Mouse (Mus musculus) hindbrain, embryonic 12.5 days (tissue): ENCODE data around the gene Gas2l2. TPM values are rescaled to one million over a fixed set of nuclear protein-coding genes. Genes with fewer than 3 reads are reported as not detected.
A peak's percentile ranks its signal among the peaks of the same experiment; 100 is the strongest.

ENCODE experiments used
- ATAC-seq: fragments of 200-750 bp; cut with Nextera tagmentation; 2 replicates; pipeline ENCODE4 v1.8.0; 2017; ENCODE audit warnings: moderate TSS enrichment; ENCODE audit not compliant: low FRiP score
- H3K27ac ChIP-seq: fragments of 300-500 bp; sonication (generic); 2 replicates; pipeline ENCODE4 v1.5.1; 2016; ENCODE audit warnings: mild to moderate bottlenecking
- H3K27me3 ChIP-seq: fragments of 300-500 bp; sonication (generic); 2 replicates; pipeline ENCODE4 v1.6.1; 2016; ENCODE audit warnings: mild to moderate bottlenecking
- H3K36me3 ChIP-seq: fragments of 300-500 bp; sonication (generic); 2 replicates; pipeline ENCODE4 v1.6.1; 2016; ENCODE audit warnings: mild to moderate bottlenecking
- H3K4me1 ChIP-seq: fragments of 300-500 bp; sonication (generic); 2 replicates; pipeline ENCODE4 v1.6.1; 2016
- H3K4me2 ChIP-seq: fragments of 300-500 bp; sonication (generic); replicated peaks from 2 replicates; pipeline ENCODE4 v1.6.1; 2016; ENCODE audit warnings: mild to moderate bottlenecking
- H3K4me3 ChIP-seq: fragments of 300-500 bp; sonication (generic); 2 replicates; pipeline ENCODE4 v1.5.1; 2016; ENCODE audit warnings: mild to moderate bottlenecking
- H3K9ac ChIP-seq: fragments of 300-500 bp; sonication (generic); 2 replicates; pipeline ENCODE4 v1.6.1; 2016; ENCODE audit warnings: mild to moderate bottlenecking, moderate library complexity
- H3K9me3 ChIP-seq: fragments of 300-500 bp; sonication (generic); replicated peaks from 2 replicates; pipeline ENCODE4 v1.6.1; 2016; ENCODE audit warnings: mild to moderate bottlenecking
- WGBS: fragments of 180-500 bp; shearing (Covaris S2); methylation state at CpG from one replicate; pipeline ENCODE4 v1.1.7; 2016; 5-methylcytosine and 5-hydroxymethylcytosine counted together
- polyA plus RNA-seq: library from polyadenylated mRNA; unstranded; fragments of >200 nt; fragmentation: Nextera tagmentation; extraction: Ambion mirVana; gene quantifications from 2 replicates; pipeline ENCODE4 v1.2.1, GENCODE M21; 2016

Gene Gas2l2
- polyA plus RNA-seq, 1 experiment from 2014 or later: 0.59 TPM

DNA sequence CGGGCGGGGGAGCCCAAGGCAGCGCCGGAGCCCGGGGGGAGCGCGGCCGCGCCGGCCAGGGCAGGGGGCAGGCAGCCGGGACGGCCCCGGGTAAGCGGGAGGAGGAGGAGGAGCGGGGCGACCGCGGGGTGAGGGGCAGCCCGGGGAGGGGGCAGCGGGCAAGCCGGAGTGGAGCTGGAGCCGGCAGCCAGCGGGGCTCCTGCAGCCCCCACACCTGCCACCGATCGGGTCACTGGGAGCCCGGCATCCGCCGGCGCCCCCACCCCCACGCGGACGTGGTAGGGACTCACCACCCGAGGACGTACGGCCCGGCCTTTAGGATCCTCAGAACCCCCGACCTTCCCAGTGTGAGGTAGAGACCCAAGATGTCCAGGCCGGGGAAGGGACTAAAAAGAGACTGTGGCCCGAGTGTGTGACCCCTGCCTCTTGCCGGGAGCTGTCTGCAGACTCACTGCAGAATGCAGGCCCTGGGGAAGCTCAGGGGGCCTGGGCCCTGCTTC, 19.4 kb downstream of the Gas2l2 start:
- 1% methylated on average over 25 of the region's 40 CpGs for WGBS
- Histone ChIP-seq H3K36me3 (no peaks in the 10 kb centered on the region), H3K9ac (peak overlapping the region; percentile 96), H3K4me2 (peak overlapping the region; percentile 68), H3K4me1 (peaks cover 16% of the 10 kb centered on the region), H3K27me3 (0 out of 2 replicates have a peak, but pooled peaks cover 6% of the 10 kb centered on the region), H3K4me3 (peak overlapping the region; percentile 92), H3K9me3 (no peaks in the 10 kb centered on the region), H3K27ac (peak overlapping the region; percentile 71)
- peak; percentile 27 for ATAC-seq

DNA sequence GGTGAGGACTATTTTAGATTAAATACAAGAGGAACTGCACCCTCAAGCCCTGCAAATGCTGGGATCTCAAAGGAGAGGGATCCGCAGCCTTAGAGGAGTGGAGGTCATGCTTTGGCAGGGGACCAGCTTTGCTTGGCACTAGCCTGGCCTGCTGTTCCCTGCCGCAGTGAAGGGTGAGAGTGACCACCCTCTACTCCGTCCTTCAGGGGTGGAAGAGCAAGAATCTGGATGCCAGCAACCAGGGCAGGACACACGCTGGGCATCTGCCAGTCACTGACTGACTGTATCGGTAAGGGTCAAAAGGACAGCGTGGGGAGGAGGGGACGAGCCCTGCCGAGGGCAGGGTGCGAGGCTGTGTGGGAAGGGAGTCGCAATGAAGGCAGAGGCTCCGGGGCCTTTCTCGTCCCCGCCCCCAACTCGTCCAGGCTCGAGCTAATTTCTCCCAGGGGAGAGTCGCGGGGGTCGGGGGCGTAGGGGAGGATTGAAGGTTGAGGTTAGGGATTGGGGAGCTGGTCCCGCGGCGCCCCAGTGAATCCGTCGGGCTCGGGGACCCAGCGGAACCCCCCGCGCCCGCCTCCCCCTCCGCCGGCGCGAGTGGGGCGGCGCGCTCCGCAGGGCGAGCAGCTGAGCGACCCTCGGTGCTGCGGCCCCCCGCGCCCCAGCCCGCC, 20.0 kb downstream of the Gas2l2 start, which contains the start of gene Rasl10b:
Gene Rasl10b, plus strand, starts transcription at position 51 of the 668 bp plus-strand sequence.
- Histone ChIP-seq H3K36me3 (no peaks in the 10 kb centered on the region), H3K27ac (peak within 1 kb of the TSS; percentile 71), H3K4me2 (peak within 1 kb of the TSS; percentile 68), H3K9me3 (no peaks in the 10 kb centered on the region), H3K9ac (peak within 1 kb of the TSS; percentile 96), H3K27me3 (0 out of 2 replicates have a peak, but pooled peaks cover 6% of the 10 kb centered on the region), H3K4me3 (peak within 1 kb of the TSS; percentile 92), H3K4me1 (peaks cover 16% of the 10 kb centered on the region)
- ATAC-seq: peak; percentile 78
- WGBS: under 1% methylated on average over 22 of the region's 44 CpGs

DNA sequence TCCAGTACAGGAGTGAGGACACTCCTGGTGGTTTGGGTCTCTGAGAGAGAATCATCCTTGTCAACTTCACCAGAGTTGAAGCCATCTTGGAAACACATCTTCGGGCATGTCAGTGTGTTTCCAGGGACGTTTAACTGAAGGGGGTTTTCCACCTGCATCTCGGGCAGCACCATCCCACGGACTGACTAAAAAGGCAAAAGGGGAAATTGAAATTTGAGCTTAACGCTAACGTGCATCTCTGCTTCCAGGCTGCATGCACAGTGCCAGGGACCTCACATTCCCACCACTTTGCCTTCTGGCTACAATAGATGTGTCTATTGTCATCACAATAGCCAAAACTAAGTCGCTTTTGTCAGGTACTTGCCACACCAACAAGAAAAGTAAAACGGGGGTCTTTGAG, 21.0 kb downstream of the Gas2l2 start:
- WGBS: 35% methylated on average over 8 of the region's 8 CpGs
- Histone ChIP-seq H3K27ac (no peak overlapping the region), H3K9me3 (no peaks in the 10 kb centered on the region), H3K36me3 (peaks cover 9% of the 10 kb centered on the region), H3K4me1 (peaks cover 16% of the 10 kb centered on the region), H3K27me3 (0 out of 2 replicates have a peak, but pooled peaks cover 6% of the 10 kb centered on the region), H3K4me3 (no peak overlapping the region), H3K9ac (no peak overlapping the region), H3K4me2 (no peak overlapping the region)
- no peak for ATAC-seq

DNA sequence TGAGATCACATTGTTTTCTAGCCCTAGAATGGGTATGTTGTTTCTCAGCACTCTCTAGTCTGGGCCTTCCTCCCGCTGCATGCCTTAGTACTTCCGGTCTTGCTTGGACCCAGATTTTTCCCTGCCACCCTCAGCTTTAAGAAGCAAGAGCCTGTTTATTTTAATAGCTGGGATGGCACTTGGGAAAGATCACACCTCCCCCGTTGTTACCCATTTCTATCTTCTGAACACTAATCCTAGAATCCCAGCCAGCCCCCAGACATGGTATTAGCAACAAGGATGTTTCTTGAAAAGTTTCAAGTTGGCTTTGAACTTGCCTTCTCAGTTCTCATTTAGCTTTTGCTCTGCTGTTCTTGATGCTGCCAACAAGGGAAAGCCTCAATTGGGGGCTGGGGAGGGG, 22.9 kb downstream of the Gas2l2 start:
- Histone ChIP-seq H3K9ac (no peak overlapping the region), H3K4me3 (no peak overlapping the region), H3K27me3 (no peaks in the 10 kb centered on the region), H3K9me3 (no peaks in the 10 kb centered on the region), H3K36me3 (peaks cover 21% of the 10 kb centered on the region), H3K4me2 (no peak overlapping the region), H3K4me1 (peaks cover 16% of the 10 kb centered on the region), H3K27ac (no peak overlapping the region)
- no peak for ATAC-seq
- WGBS: 67% methylated on average over 3 of the region's 3 CpGs

DNA sequence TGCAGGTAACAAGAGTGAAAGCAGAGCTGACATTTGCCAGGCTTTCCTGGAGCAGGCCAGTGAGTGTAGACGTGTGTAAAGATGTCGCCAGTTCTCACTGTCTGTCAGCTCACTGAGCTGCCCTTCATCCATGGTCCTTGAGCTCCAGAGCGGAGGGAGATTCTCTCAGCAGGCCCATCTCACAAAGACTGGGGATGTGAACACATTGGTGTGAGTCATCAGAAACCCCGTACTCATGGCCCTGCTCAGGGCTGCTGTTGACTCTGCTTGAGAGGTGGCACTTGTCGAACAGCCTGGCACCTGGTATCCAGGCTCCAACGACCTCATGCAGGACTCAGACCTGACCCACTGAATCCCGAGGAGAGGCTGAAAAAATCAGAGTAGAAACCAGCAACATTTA, 25.5 kb downstream of the Gas2l2 start:
- Histone ChIP-seq H3K36me3 (peaks cover 35% of the 10 kb centered on the region), H3K4me2 (no peak overlapping the region), H3K4me1 (no peaks in the 10 kb centered on the region), H3K27me3 (no peaks in the 10 kb centered on the region), H3K9ac (no peak overlapping the region), H3K9me3 (no peaks in the 10 kb centered on the region), H3K4me3 (no peak overlapping the region), H3K27ac (no peak overlapping the region)
- no peak for ATAC-seq
- WGBS: 92% methylated on average over 7 of the region's 7 CpGs

DNA sequence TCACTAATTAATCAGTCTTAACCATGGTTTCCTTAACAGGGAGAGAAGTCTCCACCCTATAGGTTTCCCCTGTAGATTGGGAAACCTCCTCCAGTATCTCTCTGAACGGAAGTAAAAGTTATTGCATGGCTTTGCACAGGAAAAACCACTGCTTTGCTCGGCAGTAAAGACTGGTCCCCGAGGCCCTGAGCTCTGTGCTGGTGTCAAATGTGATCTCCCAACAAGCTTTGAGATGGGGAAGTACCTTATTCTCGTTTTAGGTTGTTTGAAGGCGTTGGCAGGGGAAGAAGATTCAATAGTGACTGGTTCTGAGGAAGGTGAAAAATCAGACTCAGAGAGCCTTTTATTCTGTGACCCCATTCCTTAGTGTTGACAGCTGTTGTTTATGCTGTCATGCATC, 30.5 kb downstream of the Gas2l2 start:
- Histone ChIP-seq H3K27ac (no peak overlapping the region), H3K27me3 (no peaks in the 10 kb centered on the region), H3K9me3 (no peaks in the 10 kb centered on the region), H3K9ac (no peak overlapping the region), H3K4me2 (no peak overlapping the region), H3K36me3 (peaks cover 58% of the 10 kb centered on the region), H3K4me1 (peaks cover 10% of the 10 kb centered on the region), H3K4me3 (no peak overlapping the region)
- ATAC-seq: no peak
- WGBS: 77% methylated on average over 5 of the region's 5 CpGs

DNA sequence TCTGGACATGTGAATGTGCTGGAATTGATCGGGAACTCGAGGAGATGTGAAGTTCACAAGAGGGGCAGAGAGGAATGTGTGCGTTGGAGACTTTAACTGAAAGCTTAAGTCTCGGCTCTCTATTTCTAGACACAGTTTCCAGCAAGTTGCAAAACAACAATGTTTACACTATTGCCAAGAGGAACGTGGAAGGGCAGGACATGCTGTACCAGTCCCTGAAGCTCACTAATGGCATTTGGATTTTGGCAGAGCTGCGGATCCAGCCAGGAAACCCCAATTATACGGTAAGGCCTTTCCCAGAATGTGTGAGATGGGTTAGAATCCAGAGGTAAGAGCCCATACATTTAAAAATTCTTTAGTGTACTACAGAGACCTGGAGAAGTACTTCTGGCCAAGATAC, 31.6 kb downstream of the Gas2l2 start:
- no peak overlapping the region for H3K4me3 ChIP-seq
- ATAC-seq: no peak
- H3K27me3 ChIP-seq: no peaks in the 10 kb centered on the region
- H3K36me3 ChIP-seq: peaks cover 54% of the 10 kb centered on the region
- H3K9ac ChIP-seq: no peak overlapping the region
- no peak overlapping the region for H3K27ac ChIP-seq
- H3K4me1 ChIP-seq: peaks cover 10% of the 10 kb centered on the region
- WGBS: 93% methylated on average over 7 of the region's 7 CpGs
- no peak overlapping the region for H3K4me2 ChIP-seq
- no peaks in the 10 kb centered on the region for H3K9me3 ChIP-seq

DNA sequence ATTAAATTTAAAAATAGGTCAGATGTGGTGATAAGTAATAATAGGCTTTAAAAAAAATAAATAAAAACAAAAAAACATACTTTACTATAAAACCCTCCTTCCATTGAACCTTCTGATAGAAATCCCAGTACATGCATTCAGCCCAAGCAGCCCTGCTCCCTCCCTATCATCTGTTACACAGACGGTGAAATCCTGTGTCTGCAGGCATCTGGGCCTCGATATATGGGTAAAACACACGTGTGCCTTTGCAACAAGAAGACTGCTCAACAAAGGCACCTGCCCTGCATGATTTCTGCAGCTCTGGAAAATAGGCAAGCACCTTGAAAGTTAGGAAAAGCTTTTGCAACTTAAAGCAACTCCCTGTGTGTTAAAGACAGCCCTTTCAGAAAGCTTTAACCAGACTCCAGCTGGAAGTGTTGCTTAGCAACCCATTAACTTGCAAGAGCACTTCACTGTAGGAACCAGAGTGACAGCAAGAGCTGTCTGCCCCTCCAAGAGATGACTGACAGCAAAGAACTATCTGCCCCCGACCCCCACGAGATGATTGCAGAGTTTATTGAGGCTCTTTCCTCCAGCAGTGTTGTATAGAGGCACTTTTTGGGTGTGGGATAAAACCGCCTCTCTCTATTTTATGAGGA, 34.3 kb downstream of the Gas2l2 start:
- ATAC-seq: no peak; the same call in 1 of the 2 replicates
- no peak overlapping the region for H3K4me3 ChIP-seq
- no peak overlapping the region for H3K4me2 ChIP-seq

DNA sequence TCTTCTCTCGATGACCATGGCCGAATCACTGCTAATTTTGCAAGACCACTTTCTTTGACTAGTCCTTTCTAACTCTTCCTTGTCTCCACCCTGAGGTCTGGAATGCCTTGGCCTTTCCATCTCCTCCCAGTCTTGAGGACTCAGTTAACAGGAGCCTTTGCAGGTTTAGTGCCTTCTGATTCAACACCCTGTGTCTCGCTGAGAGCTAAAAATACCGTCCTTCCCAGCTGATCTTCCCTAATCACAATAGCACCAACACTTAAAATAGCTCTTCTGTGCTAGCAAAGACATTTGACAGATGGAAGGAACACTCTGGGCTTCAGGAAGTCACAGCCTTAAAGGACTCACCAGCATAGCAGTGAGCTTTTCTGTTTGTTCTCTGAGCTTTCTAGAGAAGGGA, 36.2 kb downstream of the Gas2l2 start:
- peaks cover 48% of the 10 kb centered on the region for H3K36me3 ChIP-seq
- H3K27me3 ChIP-seq: no peaks in the 10 kb centered on the region
- H3K4me2 ChIP-seq: no peak overlapping the region
- ATAC-seq: no peak
- H3K9ac ChIP-seq: no peak overlapping the region
- peaks cover 10% of the 10 kb centered on the region for H3K4me1 ChIP-seq
- no peak overlapping the region for H3K27ac ChIP-seq
- H3K4me3 ChIP-seq: no peak overlapping the region
- WGBS: 93% methylated on average over 4 of the region's 4 CpGs
- no peaks in the 10 kb centered on the region for H3K9me3 ChIP-seq

More for the DNA sequence above, 34.3 kb downstream of the Gas2l2 start:
- Histone ChIP-seq H3K9ac (no peak overlapping the region), H3K27me3 (no peaks in the 10 kb centered on the region), H3K4me1 (peaks cover 10% of the 10 kb centered on the region), H3K9me3 (no peaks in the 10 kb centered on the region), H3K27ac (peak overlapping the region; percentile 55; the same call in 1 of the 2 replicates), H3K36me3 (peaks cover 59% of the 10 kb centered on the region)
- 18% methylated on average over 6 of the region's 6 CpGs for WGBS

DNA sequence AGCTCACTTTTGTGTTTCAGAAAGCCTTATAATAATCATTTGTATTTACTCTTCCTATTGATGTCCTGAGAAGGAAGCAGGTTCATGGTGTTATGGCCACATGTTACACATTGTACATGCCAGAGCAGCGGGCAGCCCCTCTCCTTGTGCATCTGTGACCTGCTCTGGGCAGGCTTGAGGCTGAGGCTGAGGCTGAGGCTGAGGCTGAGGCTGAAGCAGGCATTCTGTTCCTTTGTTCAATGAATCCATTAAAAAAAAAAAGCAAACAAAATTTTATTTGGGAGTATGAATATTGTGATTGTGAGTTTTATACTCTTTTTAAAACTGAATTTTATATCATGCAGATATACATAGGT, 45.7 kb downstream of the Gas2l2 start:
- H3K27ac ChIP-seq: no peak overlapping the region
- WGBS: 60% methylated on average over 1 of the region's 1 CpGs

DNA sequence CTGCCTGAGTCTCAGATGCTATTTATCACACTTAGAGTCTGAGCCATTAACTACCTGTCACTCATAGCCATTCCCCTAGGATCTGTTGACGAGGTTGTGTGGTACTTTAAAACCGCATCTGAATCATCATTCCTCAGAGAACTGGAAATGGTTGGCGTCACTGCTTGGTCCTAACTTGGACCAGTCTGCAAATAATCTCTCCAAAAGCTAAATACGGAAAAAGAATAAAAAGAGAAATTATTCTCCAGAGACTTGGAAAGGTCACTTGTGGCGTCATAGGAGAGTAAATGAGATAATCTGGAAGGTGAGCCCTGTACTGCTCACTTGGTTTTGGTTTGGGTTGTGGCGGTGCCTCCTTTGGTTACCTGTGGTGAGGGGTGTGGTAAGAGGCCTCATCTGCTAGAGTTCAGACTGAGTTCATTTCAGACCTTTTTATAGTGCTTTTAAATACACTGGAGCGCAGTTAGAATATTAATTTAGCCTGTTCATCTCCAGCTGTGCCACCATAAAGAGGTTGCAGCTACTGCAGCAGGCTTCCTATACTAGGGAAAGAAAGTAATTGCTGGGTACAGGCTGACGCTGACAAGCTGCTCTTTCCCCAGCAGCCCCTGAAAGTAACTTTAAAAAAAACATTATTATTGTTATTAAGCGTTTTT, 46.3 kb downstream of the Gas2l2 start:
- 0 out of 2 replicates have a peak overlapping the region, but pooled peaks have one; percentile 23 for H3K27ac ChIP-seq
- WGBS: 43% methylated on average over 9 of the region's 9 CpGs
- no peaks in the 10 kb centered on the region for H3K27me3 ChIP-seq
- peaks cover 2% of the 10 kb centered on the region; the same call in 1 of the 2 replicates for H3K36me3 ChIP-seq
- H3K9me3 ChIP-seq: no peaks in the 10 kb centered on the region
- no peak overlapping the region for H3K4me2 ChIP-seq
- H3K4me1 ChIP-seq: peaks cover 12% of the 10 kb centered on the region
- no peak overlapping the region for H3K4me3 ChIP-seq
- no peak overlapping the region for H3K9ac ChIP-seq
- ATAC-seq: no peak

More for the DNA sequence above, 45.7 kb downstream of the Gas2l2 start:
- Histone ChIP-seq H3K9ac (no peak overlapping the region), H3K27me3 (no peaks in the 10 kb centered on the region), H3K36me3 (no peaks in the 10 kb centered on the region), H3K4me2 (no peak overlapping the region), H3K4me3 (no peak overlapping the region), H3K9me3 (no peaks in the 10 kb centered on the region), H3K4me1 (peaks cover 12% of the 10 kb centered on the region)
- ATAC-seq: no peak

DNA sequence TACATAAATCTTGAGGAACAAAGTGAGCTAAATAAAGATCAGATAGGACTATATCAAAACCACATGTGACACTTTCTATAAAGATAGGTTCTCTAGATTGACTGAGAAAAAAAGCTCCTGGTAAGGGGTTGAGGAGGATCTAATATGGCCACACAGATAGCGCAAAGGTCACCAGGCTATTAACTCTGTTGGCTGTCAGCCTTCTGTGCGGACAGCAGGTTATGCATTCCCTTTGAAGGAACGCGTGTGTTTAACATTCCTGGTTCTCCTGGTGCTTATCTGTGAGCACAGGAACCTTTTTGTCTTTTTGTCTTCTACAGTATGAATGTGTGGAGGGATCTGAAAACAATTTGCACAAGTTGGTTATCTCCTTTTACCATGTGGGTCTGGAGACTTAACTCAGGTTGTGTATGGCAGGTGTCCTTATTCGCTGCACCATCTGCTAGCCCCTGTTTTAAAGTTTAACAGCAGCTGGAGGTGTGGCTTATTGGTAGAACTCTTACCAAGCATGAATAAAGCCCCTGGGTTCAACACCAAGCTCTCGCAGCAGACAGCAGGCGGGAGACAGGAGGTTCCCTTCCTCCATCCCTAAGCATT, 49.4 kb downstream of the Gas2l2 start:
- Histone ChIP-seq H3K27ac (no peak overlapping the region), H3K4me3 (no peak overlapping the region), H3K4me2 (no peak overlapping the region), H3K9ac (no peak overlapping the region), H3K36me3 (peaks cover 26% of the 10 kb centered on the region), H3K4me1 (peaks cover 12% of the 10 kb centered on the region), H3K9me3 (no peaks in the 10 kb centered on the region), H3K27me3 (no peaks in the 10 kb centered on the region)
- no peak for ATAC-seq
- WGBS: 84% methylated on average over 7 of the region's 7 CpGs
